Mouse (Mus musculus) forebrain, embryonic 14.5 days (tissue): ENCODE data around the gene Dvl1. TPM values are rescaled to one million over a fixed set of nuclear protein-coding genes. Genes with fewer than 3 reads are reported as not detected.

ENCODE experiments used
- ATAC-seq: fragments of 200-750 bp; cut with Nextera tagmentation; 2 replicates; pipeline ENCODE4 v1.8.0; 2017; ENCODE audit warnings: mild to moderate bottlenecking, moderate library complexity
- DNase-seq: peaks from one replicate; pipeline ENCODE4 v3.0.0-alpha.2; 2015; ENCODE audit warnings: low spot score
- H3K27ac ChIP-seq: fragments of 300-500 bp; sonication (generic); 2 replicates; pipeline ENCODE4 v1.5.1; 2014; ENCODE audit warnings: low read depth, mild to moderate bottlenecking, control low read depth, low read length, moderate library complexity
- H3K27me3 ChIP-seq: fragments of 300-500 bp; sonication (generic); replicated peaks from 2 replicates; pipeline ENCODE4 v1.6.1; 2014; ENCODE audit warnings: low read length, control low read depth, mixed read lengths; ENCODE audit not compliant: control insufficient read depth, insufficient read depth
- H3K36me3 ChIP-seq: fragments of 300-500 bp; sonication (generic); 2 replicates; pipeline ENCODE4 v1.6.1; 2014; ENCODE audit warnings: low read length, control low read depth; ENCODE audit not compliant: control insufficient read depth, insufficient read depth
- H3K4me1 ChIP-seq: fragments of 300-500 bp; sonication (generic); 2 replicates; pipeline ENCODE4 v1.6.1; 2014; ENCODE audit warnings: antibody characterized with exemption, low read length, control low read depth; ENCODE audit not compliant: control insufficient read depth, insufficient read depth
- H3K4me2 ChIP-seq: fragments of 300-500 bp; sonication (generic); 2 replicates; pipeline ENCODE4 v1.6.1; 2014; ENCODE audit warnings: mild to moderate bottlenecking, control low read depth, low read length
- H3K4me3 ChIP-seq: fragments of 300-500 bp; sonication (generic); 2 replicates; pipeline ENCODE4 v1.5.1; 2014; ENCODE audit warnings: low read depth, low read length, control low read depth
- H3K9ac ChIP-seq: fragments of 300-500 bp; sonication (generic); 2 replicates; pipeline ENCODE4 v1.6.1; 2014; ENCODE audit warnings: mild to moderate bottlenecking, low read length, control low read depth, moderate library complexity
- H3K9me3 ChIP-seq: fragments of 300-500 bp; sonication (generic); replicated peaks from 2 replicates; pipeline ENCODE4 v1.6.1; 2016; ENCODE audit warnings: low read length, control low read depth, mixed read lengths; ENCODE audit not compliant: control insufficient read depth
- WGBS: fragments of 180-500 bp; shearing (Covaris S2); extraction: QIAGEN DNeasy Blood & Tissue Kit; methylation state at CpG from one replicate; pipeline ENCODE4 v1.1.7; 2014; 5-methylcytosine and 5-hydroxymethylcytosine counted together
- polyA plus RNA-seq: library from polyadenylated mRNA; unstranded; fragments of >200 nt; fragmentation: Nextera tagmentation; extraction: Ambion mirVana; gene quantifications from 2 replicates; pipeline ENCODE4 v1.2.1, GENCODE M21; 2014

Dvl1 gene
- polyA plus RNA-seq, result 10.8 and 12.4 TPM in 2 replicates

DNA sequence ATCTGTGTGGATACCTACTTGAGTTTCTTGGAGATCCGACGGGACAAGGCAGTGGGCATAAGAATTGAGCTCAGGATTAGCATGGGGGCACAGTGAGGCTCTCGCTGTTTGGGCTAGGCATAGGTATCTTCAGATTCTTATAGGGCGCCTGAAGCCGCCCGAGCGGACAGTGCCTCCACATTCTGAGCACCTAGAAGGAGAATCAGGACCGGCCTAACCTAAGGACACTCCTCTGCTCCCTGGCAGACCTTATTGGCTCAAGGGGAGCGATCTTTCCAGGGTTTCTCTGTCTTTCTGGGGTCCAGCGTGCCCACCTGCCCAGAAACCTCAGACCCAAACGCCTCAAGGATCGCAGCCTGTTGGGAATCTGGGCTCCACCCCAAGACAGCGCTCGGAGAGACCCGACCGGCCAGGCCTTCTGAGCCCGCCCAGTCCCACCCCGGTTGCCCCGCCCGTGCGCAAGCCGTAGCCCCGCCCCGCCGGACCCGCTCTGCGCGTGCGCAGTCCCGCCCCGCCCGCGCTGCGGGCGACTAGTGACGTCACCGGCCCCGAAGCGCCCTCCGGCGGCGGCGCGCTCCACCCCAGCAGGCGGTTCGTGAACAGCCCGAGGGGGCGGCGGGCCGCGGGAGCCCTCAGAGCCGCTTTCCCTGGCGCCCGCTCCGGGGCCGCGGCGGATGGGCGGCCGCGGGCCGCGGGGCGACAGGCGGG lies at the start of gene Dvl1:
Gene Dvl1, plus strand, starts transcription at position 532 of the 708 bp plus-strand sequence.
- DNase-seq (peak; percentile 92), ATAC-seq (peak; percentile 92)
- Histone ChIP-seq H3K27ac (peak within 1 kb of the TSS; percentile 65), H3K9me3 (no peaks in the 10 kb centered on the region), H3K4me3 (peak within 1 kb of the TSS; percentile 83), H3K36me3 (no peaks in the 10 kb centered on the region), H3K4me2 (peak within 1 kb of the TSS; percentile 94), H3K27me3 (no peaks in the 10 kb centered on the region), H3K4me1 (peaks cover 24% of the 10 kb centered on the region), H3K9ac (peak within 1 kb of the TSS; percentile 89)
- WGBS, result 4% methylated on average over 35 of the region's 65 CpGs

DNA sequence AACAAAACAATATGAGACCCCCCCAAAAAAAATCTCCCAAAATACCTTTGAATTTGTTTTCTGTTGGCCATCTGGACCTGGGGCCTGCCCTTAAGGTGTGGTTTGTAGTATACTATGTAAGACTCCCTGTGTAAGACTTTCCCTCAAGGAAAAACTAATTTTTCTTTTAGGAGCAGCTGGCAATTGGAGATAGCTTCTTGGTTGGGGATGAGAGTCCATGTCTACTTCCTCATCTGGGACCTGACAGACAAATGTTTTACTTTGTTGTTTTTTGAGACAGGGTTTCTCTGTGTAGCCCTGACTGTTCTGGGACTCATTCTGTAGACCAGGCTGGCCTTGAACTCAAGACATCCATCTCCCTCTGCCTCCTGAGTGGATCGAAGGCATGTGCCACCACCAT lies 45.1 kb upstream of the Dvl1 start:
- Histone ChIP-seq H3K27ac (no peak overlapping the region), H3K36me3 (peaks cover 14% of the 10 kb centered on the region), H3K4me1 (peaks cover 11% of the 10 kb centered on the region), H3K9ac (no peak overlapping the region), H3K4me3 (no peak overlapping the region), H3K4me2 (no peak overlapping the region), H3K27me3 (no peaks in the 10 kb centered on the region), H3K9me3 (no peaks in the 10 kb centered on the region)
- no peak for DNase-seq
- 100% methylated on average over 1 of the region's 1 CpGs for WGBS
- ATAC-seq, result no peak

- peak within 1 kb of the TSS; percentile 83 for H3K4me3 ChIP-seq
- H3K9ac ChIP-seq, result peak within 1 kb of the TSS; percentile 86
- no peaks in the 10 kb centered on the region for H3K9me3 ChIP-seq
- ATAC-seq (peak; percentile 1; the same call in 1 of the 2 replicates), DNase-seq (peak; percentile 32)
- peak within 1 kb of the TSS; percentile 57 for H3K27ac ChIP-seq
- H3K36me3 ChIP-seq, result peaks cover 22% of the 10 kb centered on the region
- peaks cover 11% of the 10 kb centered on the region for H3K4me1 ChIP-seq
- H3K4me2 ChIP-seq, result peak within 1 kb of the TSS; percentile 83
- 7% methylated on average over 12 of the region's 12 CpGs for WGBS
- no peaks in the 10 kb centered on the region for H3K27me3 ChIP-seq
Observed at GRCm38 (mm10) chr4:155802741-155803339, 44.4 kb upstream of the Dvl1 start, which contains the start of gene Mrpl20. Gene Mrpl20, plus strand, starts transcription at chr4:155802878.

DNA sequence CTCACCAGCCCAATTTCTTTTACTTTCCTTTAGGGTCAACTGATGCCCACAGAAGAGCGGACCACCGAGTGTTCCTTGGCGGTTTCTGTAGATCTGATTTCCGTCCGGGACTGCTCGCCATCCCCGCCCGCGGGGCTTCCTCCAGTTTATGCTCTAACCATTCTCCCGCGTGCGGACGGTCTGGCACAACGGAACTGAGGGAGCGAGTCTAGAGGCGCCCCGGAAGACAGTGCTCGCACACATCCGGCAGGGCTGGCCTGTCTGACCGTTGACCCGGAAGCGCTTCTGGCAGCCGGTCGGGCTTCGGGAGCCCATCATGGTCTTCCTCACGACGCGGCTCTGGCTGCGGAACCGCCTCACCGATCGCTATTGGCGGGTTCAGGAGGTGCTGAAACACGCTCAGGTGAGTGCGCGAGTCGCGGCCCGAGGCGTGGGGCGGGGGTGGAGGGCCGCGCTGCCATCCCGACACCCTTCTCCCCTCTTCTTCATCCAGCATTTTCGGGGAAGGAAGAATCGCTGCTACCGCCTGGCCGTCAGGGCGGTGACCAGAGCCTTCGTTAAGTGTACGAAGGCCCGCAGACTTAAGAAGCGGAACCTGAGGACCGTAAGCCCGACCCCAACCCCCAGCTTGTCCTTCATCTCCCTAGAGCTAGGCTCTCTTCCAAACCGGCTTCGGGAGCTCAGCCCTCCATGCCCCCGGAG lies 43.7 kb upstream of the Dvl1 start:
- H3K36me3 ChIP-seq, result peaks cover 29% of the 10 kb centered on the region
- no peaks in the 10 kb centered on the region for H3K9me3 ChIP-seq
- no peaks in the 10 kb centered on the region for H3K27me3 ChIP-seq
- peak overlapping the region; percentile 57 for H3K27ac ChIP-seq
- DNase-seq (peak; percentile 96), ATAC-seq (peak; percentile 98)
- H3K4me3 ChIP-seq, result peak overlapping the region; percentile 83
- H3K4me2 ChIP-seq, result peak overlapping the region; percentile 83
- under 1% methylated on average over 57 of the region's 58 CpGs for WGBS
- H3K4me1 ChIP-seq, result peaks cover 11% of the 10 kb centered on the region
- peak overlapping the region; percentile 86 for H3K9ac ChIP-seq

GRCm38 (mm10) chr4:155807841-155808240 lies 39.4 kb upstream of the Dvl1 start:
- Histone ChIP-seq H3K27me3 (no peaks in the 10 kb centered on the region), H3K27ac (no peak overlapping the region), H3K4me3 (no peak overlapping the region), H3K36me3 (peaks cover 54% of the 10 kb centered on the region), H3K9ac (no peak overlapping the region), H3K4me2 (no peak overlapping the region), H3K9me3 (no peaks in the 10 kb centered on the region), H3K4me1 (peaks cover 13% of the 10 kb centered on the region)
- no peak for DNase-seq
- ATAC-seq, result no peak
- WGBS, result 88% methylated on average over 3 of the region's 3 CpGs

- Histone ChIP-seq H3K27ac (peak within 1 kb of the TSS; percentile 86), H3K36me3 (peaks cover 77% of the 10 kb centered on the region), H3K27me3 (no peaks in the 10 kb centered on the region), H3K4me3 (peak within 1 kb of the TSS; percentile 100), H3K9me3 (no peaks in the 10 kb centered on the region), H3K4me1 (peaks cover 16% of the 10 kb centered on the region), H3K4me2 (peak within 1 kb of the TSS; percentile 93), H3K9ac (peak within 1 kb of the TSS; percentile 100)
- DNase-seq (peak; percentile 98), ATAC-seq (peak; percentile 99)
- 1% methylated on average over 59 of the region's 60 CpGs for WGBS
Observed at GRCm38 (mm10) chr4:155811929-155812664, 35.1 kb upstream of the Dvl1 start, which contains the start of gene Ccnl2. Gene Ccnl2, plus strand, starts transcription at chr4:155812489.

GRCm38 (mm10) chr4:155812665-155813181 lies 34.5 kb upstream of the Dvl1 start:
- ATAC-seq (peak; percentile 42; the same call in 1 of the 2 replicates), DNase-seq (peak; percentile 41)
- Histone ChIP-seq H3K27me3 (no peaks in the 10 kb centered on the region), H3K9ac (peak overlapping the region; percentile 100), H3K36me3 (peaks cover 77% of the 10 kb centered on the region), H3K9me3 (no peaks in the 10 kb centered on the region), H3K4me1 (peaks cover 16% of the 10 kb centered on the region), H3K4me3 (peak overlapping the region; percentile 100), H3K27ac (peak overlapping the region; percentile 86), H3K4me2 (peak overlapping the region; percentile 93)
- WGBS, result under 1% methylated on average over 42 of the region's 49 CpGs

DNA sequence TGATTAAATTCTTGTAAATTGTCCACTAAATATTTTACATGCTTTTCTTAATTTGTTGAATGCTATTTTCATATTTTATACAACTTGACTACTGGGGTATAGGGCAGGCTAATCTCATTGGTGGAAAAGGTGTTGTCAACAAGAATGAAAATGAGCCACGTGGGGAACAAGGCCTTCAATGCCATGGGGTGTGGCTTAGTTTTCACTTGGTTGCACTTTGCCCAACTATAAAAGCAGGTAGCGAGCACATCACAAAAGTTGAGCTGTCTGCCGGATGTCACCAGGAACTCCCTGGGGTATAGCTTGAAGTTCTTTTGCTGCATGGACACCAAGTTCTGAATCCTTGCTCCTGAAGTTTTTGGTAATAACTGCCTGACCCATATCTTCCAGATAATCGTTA lies 29.7 kb upstream of the Dvl1 start:
- Histone ChIP-seq H3K9ac (no peak overlapping the region), H3K4me1 (peaks cover 11% of the 10 kb centered on the region), H3K27ac (no peak overlapping the region), H3K4me3 (no peak overlapping the region), H3K36me3 (peaks cover 89% of the 10 kb centered on the region), H3K9me3 (no peaks in the 10 kb centered on the region), H3K4me2 (no peak overlapping the region), H3K27me3 (no peaks in the 10 kb centered on the region)
- DNase-seq (no peak), ATAC-seq (no peak)
- 57% methylated on average over 4 of the region's 4 CpGs for WGBS
